Mouse (Mus musculus) urinary bladder, postnatal 36 days (tissue): ENCODE results near the gene Rnpepl1.

ENCODE experiments used
- DNase-seq, 2 experiments: peaks; one replicate each; pipeline ENCODE4 v3.0.0; 2022; ENCODE audit warnings: low spot score in 2 of 2, mixed read lengths in 1 of 2

The Rnpepl1 gene

DNA sequence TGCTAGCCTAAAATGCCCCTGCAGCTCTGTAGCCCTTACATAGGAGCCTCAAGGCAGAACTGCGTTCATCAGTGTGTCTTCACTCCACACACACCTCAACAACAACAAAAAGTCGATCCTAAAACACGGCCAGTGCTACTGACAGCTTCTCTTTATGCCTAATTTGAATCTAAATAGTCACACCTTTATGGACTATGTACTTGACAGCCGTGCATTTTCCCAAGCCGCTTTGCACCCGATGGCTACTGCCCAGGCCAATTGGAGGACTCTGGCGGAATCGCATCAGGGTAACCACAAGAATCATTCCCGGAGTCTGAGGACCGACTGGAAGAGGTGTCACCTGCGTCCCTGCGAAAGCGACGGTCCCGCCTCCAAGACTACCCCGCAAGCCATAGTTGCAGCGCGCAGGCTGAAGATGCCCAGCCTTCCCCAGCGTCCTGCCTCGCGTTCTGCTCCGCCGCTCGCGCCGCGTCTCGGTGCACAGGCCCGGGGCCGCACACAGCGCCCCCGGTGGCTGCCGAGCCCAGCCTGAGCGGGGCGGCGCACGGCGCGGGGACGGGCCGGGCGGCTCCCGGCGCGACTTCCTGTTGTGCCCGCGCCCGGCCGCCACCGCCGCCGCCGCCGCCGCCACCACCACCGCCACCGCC is at the start of gene Rnpepl1:
TSS of gene Rnpepl1 (plus strand) at position 545 of the 647 bp plus-strand sequence.
- DNase-seq = peak; percentile 66 to 80

DNA sequence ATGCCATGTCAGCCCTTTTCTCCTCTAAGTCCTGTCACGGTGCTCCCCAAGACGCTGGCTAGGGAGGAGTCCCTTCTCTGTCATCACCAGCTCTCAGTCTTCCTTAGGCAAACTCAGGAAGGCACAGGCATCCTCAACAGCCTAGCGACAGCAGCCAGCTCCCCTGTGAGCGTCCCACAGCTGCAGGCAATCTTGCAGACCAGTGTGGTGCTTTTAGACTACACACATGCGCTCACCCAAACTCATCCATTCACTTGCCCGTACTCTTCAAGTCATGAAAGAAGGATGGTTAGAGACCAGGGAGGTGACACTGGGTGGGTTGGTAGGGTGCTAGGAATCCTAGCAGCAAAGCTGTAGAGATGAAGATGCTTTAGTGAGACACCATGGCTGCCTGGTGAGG is 49.1 kb upstream of the Rnpepl1 start:
- DNase-seq = no peak

DNA sequence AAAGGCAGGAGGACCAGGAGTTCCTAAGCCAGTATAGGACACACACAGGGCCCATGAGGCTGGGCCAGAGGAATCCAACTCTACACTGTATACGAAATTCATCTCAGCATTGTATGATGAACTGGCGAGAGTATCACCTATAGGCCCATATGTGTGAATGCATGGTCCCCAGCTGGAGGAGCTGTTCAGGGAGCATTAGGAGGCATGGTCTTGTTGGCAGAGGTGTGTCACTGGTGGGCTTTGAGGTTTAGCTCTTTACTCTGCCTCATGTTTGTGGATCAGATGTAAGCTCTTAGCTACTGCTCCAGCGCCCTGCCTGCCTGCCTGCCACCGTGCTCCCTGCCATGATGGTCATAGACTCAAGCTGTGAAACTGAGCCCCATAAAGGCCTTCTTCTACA is 47.3 kb upstream of the Rnpepl1 start:
- no peak for DNase-seq

DNA sequence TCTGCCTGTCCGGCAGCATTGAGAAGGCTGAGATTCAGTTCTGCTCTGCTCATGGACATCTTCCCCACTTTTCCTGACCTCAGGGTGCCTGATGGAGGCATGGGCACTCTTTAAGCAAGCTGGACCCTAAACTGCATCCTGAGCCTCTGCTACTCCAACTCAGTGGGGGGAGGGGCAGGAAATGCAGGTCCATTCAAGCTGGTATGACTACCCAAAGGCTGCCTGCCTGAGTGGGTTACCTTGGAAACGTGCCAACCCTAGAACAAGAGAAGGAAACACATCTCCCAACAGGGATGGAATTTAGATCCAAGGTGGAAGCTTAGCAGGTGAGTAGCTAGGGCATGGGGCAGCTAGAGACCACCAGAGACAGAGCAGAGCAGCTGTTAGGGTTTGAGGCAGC is 44.4 kb upstream of the Rnpepl1 start:
- DNase-seq = no peak

DNA sequence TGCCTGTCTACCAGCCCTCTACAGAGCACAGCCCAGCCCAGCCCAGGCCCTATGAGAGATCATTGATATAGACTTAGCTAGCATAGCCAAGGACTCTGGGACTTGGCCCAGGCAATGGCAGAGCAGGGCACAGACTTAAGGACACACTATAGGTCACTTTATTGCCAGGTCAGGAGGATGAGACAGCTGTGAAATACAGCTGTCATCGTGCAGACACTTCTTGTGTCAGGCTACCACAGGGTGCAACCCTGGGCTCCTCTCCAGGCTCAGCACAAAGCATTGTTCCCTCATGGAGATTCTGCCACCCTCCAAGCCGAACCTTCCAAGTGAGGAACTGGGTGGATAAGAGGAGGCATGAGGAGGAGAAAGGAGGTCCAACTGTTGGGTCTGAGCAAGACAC is 40.6 kb upstream of the Rnpepl1 start:
- DNase-seq = no peak

DNA sequence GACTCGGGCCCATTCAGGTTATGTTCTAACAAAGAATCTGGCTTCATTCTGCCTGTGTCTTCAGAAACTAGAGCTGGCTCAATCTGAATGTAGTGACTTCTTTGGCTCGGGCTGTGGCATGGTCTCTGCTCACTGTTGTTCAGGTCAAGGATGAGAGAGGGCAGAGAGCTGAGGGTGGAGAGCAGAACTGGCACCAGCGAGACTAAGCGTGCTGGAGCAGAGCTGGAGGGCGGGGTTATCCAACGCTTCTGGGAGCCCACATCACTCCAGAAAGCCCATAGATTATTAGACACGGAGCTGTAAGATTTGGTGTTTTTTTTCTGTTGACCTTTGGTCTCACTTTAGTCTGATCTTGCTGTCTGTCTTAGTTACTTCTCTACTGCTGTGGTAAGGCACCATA is 37.9 kb upstream of the Rnpepl1 start:
- DNase-seq = no peak

DNA sequence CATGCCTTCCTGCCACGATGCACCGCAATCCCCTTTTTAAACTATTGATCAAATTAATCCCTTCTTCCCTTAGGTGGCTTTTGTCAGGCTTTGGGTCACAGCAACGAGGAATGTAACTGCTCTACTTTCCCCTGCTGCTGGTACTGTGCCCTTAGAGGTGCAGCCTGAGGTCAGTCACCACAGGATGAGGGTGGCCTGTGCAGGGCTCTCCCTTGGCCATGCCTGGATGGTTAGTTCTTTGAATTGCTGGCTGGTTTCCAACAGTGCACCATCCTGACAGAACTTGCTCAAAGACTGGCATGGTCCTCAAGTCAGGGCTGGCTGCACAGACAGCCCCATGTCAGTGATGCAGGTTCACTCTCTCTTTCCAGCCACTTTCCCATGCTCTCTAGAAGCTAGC is 36.6 kb upstream of the Rnpepl1 start:
- no peak for DNase-seq

DNA sequence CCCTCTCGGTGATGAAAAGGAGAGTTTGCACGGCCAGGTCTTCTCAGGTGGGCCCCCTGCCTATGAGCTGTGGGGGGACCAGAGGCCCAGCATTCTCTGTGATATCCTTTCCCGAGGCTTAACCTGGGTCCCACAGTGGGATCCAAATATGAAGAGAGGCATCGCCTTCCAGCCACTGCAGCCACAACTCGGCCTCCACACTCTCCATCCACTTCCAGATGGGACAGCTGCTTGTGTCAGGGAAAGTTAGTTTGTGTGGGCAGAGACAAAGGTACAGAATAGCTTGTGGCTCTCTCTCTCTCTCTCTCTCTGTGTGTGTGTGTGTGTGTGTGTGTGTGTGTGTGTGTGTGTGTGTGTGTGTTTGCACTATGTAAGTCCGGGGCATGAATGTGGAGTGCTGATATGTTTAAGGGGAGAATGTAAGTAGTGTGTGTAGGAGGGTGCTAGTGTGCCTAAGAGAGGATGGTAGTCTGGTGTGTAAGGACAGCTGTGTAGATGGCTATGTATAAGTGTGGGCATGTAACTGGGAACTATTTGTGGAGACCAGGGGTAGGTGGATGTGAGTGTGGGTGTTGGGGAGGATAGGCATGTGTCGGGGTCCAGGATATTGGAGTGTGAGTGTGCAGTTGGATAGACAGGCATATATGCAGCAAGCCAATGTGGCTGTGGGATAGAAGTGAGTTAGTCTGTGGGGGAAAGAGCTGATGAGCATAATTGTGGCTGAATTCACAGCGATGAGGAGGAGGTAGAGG is 35.0 kb upstream of the Rnpepl1 start:
- no peak for DNase-seq

DNA sequence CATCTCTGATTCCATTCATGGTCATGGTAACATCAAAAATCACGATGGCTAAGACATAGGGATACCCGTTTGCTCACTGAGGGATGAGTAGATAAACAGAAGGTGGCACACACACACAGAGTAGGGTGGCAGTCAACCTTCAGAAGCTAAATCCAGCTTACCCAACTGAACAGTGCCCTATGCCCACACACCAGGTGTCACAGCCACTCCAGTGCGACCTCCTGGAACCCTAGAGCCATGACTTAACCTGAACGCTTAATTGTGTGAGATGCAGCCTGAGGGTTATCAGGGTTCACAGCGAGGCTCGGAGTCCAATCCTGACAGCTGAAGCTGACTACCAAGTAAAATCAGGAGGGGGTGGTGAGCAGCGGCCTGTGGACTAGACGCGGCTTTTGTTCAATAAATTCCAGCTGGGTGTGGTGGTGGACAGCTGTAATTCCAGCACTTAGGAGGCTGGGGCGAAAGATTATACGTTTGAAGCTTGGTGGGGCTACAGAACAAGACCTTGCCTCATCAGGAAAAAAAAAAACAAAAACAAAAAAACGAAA is 33.1 kb upstream of the Rnpepl1 start:
- no peak for DNase-seq

DNA sequence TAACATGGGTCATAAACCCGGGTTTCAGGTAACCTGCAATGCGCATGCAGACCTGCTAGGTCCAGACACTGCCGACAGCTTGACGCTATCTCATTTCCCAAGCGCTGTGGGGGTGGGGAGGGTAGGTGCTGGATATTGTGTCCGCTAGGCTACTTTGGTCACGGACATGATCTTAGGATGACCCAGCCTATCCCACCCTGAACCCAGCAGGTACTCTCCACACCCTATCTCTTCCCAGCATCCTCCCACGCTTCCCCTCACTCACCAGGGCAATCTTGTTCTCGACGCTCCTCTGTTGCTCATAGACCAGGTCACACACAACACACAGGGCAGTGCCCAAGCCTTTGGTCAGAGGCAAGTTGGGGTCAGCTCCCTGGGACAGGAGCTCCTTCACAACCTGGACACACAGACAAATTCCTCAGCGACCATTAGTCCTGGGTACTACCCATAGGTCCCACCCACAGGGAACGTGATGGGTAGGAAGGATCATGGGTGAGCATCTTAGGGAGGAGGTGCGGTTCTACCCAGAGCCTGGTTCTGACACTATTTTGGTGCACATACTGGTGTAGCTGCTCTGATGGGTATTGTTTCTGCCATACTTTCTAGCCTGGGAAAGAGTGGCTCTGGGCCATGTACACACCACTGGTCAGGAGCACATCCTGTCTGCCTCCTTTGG is 32.4 kb upstream of the Rnpepl1 start:
- DNase-seq = no peak

DNA sequence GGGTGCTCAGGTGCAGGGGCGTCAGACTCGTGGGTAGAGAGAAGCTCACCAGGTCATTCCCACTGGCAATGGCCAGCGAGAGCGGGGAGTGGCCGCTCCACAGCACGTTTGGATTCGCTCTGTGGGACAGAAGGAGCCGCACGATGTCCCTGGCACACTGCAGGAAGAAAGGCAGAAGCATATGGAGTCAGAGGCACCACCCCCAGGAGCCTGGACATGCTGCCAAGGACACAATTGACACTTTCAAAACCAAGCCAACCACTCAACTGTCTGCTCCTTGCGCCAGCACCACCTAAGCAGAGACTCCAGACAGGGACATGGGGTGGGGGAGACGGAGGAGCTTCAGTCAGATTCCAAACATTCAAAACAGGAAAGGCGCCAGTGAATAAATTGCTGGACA is 31.3 kb upstream of the Rnpepl1 start:
- DNase-seq = no peak

DNA sequence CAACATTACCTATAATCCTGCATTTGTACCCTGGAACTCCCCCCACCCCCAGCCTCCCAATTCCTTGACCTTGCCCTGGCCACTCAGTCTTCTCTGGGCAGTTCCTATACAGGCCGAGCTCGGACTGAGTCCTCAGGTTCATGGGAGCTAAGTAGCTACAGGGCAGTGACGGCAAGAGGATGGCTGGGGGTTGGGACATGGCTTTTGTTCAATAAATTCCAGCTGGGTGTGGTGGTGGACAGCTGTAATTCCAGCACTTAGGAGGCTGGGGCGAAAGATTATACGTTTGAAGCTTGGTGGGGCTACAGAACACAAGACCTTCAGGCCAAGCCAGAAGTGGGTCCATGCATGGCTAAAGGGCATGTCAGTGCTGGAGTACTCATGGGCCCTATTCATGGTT is 30.5 kb upstream of the Rnpepl1 start:
- DNase-seq = no peak

DNA sequence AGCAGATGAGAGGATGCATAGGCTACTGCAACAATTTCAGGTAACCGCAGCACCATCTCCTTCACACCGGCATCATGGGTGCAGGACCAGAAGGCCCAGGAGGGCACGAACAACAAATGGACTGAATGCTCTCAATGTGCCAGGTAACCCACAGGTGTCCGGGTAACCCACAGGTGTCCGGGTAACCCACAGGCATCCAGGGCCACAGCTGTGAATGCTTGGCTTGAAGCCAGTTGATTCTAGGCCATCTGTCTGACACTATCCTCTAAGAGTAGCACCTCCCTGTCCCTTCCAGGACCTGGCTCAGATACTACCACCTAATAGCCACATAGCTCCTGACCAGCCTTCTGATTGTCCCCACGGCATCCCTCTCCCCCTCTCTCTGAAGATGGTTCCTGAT is 28.6 kb upstream of the Rnpepl1 start:
- no peak for DNase-seq

DNA sequence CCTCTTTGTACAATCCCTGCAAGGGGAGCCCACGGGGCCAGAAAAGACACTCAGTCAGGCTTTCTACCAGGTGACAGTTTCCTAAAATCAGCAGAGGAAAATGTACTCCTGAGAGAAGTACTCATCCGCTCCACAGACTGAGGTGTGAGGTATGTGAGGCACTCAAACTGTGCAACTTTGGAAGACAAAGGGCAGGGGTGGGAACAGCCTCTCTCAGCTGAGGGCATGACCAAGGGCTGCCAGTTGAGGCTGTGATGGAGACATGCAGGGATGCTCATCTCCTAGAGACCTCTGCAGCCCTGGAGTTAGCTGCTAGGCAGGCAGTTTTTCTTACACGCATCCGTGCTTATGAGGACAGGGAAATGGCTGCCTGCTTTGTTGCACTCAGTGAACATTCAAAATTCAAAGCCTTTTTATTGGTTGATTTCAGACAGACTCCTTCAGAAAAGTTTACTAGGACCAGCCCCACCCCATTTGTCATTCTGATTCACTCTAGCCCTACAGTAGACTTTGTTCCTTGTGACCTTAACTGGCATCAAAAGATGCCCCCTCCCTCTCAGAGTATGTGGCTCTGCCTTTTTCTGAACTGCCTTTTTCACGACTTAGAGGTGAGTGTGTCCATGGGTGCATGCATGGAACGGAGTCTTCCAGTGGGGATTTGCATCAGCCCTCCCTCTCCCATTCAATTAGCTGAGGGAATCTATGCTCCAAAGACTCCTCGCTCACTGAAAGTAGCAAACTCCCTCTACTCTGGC is 21.5 kb upstream of the Rnpepl1 start:
- DNase-seq = no peak

DNA sequence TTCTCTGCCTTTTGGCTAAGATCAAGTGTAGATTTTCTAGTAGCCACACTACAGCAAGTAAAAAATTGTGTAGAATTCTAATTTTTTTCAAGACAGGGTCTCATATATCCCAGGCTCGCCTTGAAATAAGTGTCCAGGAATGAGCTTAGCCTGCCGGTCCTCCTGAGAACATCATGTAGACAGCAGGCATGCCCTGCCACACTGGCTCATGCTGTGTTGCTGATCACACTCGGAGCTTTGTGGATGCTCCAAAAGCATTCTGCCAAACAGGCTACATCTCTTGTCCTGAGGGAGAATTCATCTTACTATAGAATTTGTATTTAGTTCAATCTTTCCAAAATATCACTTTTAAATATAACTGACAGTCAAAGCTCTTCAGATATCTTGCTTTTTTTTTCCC is 17.8 kb upstream of the Rnpepl1 start:
- DNase-seq = no peak

DNA sequence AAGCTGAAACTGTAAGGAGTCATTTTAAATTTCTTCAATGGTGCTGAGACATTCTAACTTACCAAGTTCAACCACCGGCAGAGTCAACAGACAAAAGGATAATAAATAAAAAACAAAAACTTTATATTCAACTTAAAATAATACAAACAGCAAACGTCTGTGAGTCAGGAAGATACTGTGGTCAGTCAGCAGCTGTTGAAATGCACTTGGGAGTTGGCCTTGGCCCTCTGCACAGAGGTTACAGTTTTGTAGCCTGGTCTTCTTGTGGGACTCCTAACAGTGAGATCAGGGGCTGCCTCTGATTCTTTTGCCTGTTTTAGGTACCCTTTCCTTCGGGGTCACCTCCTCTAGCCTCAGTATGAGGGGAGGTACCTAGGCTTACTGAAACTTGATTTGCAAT is 16.7 kb upstream of the Rnpepl1 start:
- DNase-seq = no peak

DNA sequence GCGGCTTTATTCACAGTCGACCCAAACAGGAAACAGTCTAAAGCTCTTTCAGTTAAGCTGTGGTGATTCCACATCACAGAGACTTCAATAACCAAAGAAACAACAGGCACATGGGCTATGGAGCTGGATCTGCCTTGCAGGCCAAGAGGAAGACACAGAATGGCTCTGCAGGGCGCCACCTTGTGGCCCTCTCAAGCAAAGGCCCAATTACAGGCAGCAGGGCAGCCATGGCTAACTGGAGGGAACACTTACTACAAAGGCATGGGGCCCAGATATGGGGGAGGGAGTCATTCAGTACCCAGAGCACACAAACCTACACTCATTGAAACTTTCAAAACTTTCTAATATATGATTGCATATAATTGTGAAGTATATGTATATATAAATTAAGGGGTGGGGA is 15.5 kb upstream of the Rnpepl1 start:
- peak; percentile 41 to 69 for DNase-seq

DNA sequence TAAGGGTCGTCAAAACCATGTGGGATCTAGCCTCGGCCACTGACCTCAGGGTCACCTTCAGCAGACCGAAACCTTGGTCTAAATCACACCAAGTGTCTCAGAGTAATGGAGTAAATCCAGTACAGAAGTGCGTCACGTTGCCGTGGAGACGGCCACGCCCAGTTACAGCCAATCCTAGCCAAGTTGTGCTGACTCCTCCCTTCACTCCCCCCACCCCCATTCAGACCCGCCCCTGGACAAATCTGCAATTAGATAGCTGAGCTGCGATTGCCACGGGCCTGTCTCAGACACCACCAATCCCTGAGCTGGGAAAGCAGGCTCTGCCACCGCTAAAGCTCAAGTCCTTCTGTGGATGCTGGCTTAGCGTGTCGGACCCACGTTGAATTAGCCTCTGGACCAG is 7.8 kb upstream of the Rnpepl1 start, which contains the start of gene Ankmy1:
TSS of gene Ankmy1 (minus strand) at position 121 of the 400 bp plus-strand sequence.
- peak; percentile 44 to 60 for DNase-seq

DNA sequence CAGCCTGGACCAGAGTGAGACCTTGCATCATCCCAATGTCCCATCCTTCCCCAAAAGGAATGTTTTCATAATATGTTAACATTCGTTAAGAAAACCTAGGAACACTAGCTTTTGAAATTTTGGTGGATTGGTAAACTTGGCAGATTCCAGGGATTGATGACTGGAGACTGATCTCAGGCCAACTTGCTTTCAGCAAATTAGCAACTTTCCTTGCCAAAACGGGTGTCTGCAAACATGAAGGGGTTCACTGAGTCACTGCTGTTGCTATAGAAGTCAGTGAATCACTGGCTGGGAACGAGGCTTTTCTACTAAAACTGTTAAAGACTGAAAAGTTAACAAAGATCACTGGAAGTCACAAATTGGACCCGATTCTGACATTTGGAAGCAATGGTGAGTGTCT is 7.0 kb upstream of the Rnpepl1 start:
- DNase-seq = no peak

DNA sequence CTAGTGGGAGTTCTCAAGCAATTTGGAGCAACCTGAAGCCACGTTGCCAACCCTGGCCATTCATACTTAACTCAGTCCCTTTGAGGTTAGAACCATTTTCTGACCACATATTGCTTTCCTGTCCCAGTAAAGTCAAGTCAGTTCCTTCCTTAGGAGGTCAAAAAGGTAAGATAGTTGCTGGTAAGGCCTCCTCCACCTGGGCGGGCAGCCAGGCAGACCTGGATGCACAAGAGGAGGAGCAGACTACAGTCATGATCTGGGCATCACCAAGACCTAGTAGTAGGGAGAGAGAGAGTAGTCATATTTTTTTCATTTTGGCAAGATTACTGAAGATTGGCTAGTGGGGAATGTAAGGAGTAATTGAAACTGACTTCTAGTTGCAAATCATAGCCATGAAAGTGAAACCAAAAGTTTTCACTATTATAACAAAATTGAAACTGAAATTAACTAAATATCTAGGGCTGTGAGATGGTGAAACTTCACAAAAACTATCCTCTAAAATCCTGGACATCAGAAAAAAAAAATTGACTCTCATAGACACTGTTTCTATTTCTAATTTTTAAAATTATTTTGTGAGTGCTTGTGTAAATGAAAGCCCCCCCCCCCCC is 4.8 kb upstream of the Rnpepl1 start:
- DNase-seq = no peak
